ENCODE assay signal across 9 mouse cellular contexts in genomic region chr6:39376775-39377174, GRCm38 (mm10). TPM values are rescaled to one million over a fixed set of nuclear protein-coding genes. Genes with fewer than 3 reads are reported as not detected.
DNase-seq lines count a peak whose midpoint lies in the region; ATAC-seq and TF ChIP-seq lines count a peak whose summit lies in the region.
"Had no signal": no experiment of that assay in that cellular context is flagged by ENCODE, and none has a peak within 500 bp of the region (broad histone marks: within the 10 kb centered on the region; RNA-seq: fewer than 3 reads in every experiment).

No protein-coding gene starts in this region.

- peak overlapping the region; percentile 84 for H3K9ac ChIP-seq in kidney, postnatal 0 days (ENCODE audit: low read depth, low read length)
- H3K9ac ChIP-seq in hindbrain, embryonic 16.5 days (ENCODE audit: low read depth, low read length): peak overlapping the region; percentile 87
- H3K9ac ChIP-seq in midbrain, postnatal 0 days (replicated peaks; ENCODE audit: low read length, poor library complexity, severe bottlenecking): peak overlapping the region; percentile 83

- H3K4me3 ChIP-seq in kidney, postnatal 0 days (replicated peaks; ENCODE audit: low read depth, low read length): peak overlapping the region; percentile 91
- peak overlapping the region; percentile 88 for H3K4me3 ChIP-seq in embryonic facial prominence, embryonic 10.5 days
- H3K4me3 ChIP-seq in hindbrain, embryonic 16.5 days (ENCODE audit: low read length): peak overlapping the region; percentile 84
- H3K4me3 ChIP-seq in midbrain, postnatal 0 days (ENCODE audit: low read depth, low read length): peak overlapping the region; percentile 94

- no peaks in the 10 kb centered on the region for H3K27me3 ChIP-seq in kidney, postnatal 0 days (ENCODE audit: insufficient read depth, low read length)
- peaks cover 30% of the 10 kb centered on the region for H3K27me3 ChIP-seq in embryonic facial prominence, embryonic 10.5 days (replicated peaks; ENCODE audit: low read depth, poor library complexity, severe bottlenecking)
- peaks cover 5% of the 10 kb centered on the region for H3K27me3 ChIP-seq in hindbrain, embryonic 16.5 days (replicated peaks; ENCODE audit: control insufficient read depth, insufficient read depth, low read length)
- H3K27me3 ChIP-seq in midbrain, postnatal 0 days (ENCODE audit: insufficient read depth, low read length): no peaks in the 10 kb centered on the region

- DNase-seq in kidney, postnatal 0 days (ENCODE audit: low spot score): peak; percentile 30
- DNase-seq in kidney, adult 8-10 months: no peak
- DNase-seq in embryonic facial prominence, embryonic 10.5 days (ENCODE audit: low spot score): no peak
- DNase-seq in midbrain, postnatal 0 days (ENCODE audit: low spot score): no peak
- DNase-seq in layer of hippocampus, adult 9-11 months: no peak
- DNase-seq in ovary, postnatal 10 days (ENCODE audit: low spot score): no peak

- H3K4me1 ChIP-seq in kidney, postnatal 0 days (replicated peaks; ENCODE audit: insufficient read depth, low read length): no peaks in the 10 kb centered on the region
- peaks cover 40% of the 10 kb centered on the region for H3K4me1 ChIP-seq in embryonic facial prominence, embryonic 10.5 days
- H3K4me1 ChIP-seq in hindbrain, embryonic 16.5 days (ENCODE audit: control insufficient read depth, insufficient read depth, low read depth, low read length): peaks cover 12% of the 10 kb centered on the region
- 0 out of 2 replicates have a peak, but pooled peaks cover 5% of the 10 kb centered on the region for H3K4me1 ChIP-seq in midbrain, postnatal 0 days (ENCODE audit: insufficient read depth, low read length)

- no peak for TF ChIP-seq CTCF in kidney, postnatal 0 days (IDR thresholded peaks at IDR 0.05; ENCODE audit: low read depth)
- TF ChIP-seq CTCF in midbrain, postnatal 0 days (IDR thresholded peaks at IDR 0.05): no peak

- no peak for ATAC-seq in kidney, postnatal 0 days (replicated peaks; ENCODE audit: low FRiP score, low read depth)
- no peak for ATAC-seq in hindbrain, embryonic 16.5 days
- no peak for ATAC-seq in midbrain, postnatal 0 days (ENCODE audit: low FRiP score)
- ATAC-seq in monocyte, adult 5-6 weeks (replicated peaks; ENCODE audit: insufficient number of reproducible peaks, low FRiP score, low TSS enrichment, poor library complexity, severe bottlenecking): no peak

- 11% methylated on average over 9 of the region's 9 CpGs for WGBS in kidney, postnatal 0 days
- 26% methylated on average over 9 of the region's 9 CpGs for WGBS in embryonic facial prominence, embryonic 10.5 days
- WGBS in hindbrain, embryonic 16.5 days: 20% methylated on average over 9 of the region's 9 CpGs
- WGBS in midbrain, postnatal 0 days: 14% methylated on average over 9 of the region's 9 CpGs

- H3K9me3 ChIP-seq in kidney, postnatal 0 days (replicated peaks; ENCODE audit: low read length): no peaks in the 10 kb centered on the region
- no peaks in the 10 kb centered on the region for H3K9me3 ChIP-seq in embryonic facial prominence, embryonic 10.5 days
- no peaks in the 10 kb centered on the region for H3K9me3 ChIP-seq in hindbrain, embryonic 16.5 days (ENCODE audit: control insufficient read depth, low read length)
- H3K9me3 ChIP-seq in midbrain, postnatal 0 days (ENCODE audit: low read length): no peaks in the 10 kb centered on the region

- H3K27ac ChIP-seq in kidney, postnatal 0 days: no peak overlapping the region
- peak overlapping the region; percentile 91; the same call in 1 of the 2 replicates for H3K27ac ChIP-seq in embryonic facial prominence, embryonic 10.5 days (replicated peaks)
- 0 out of 2 replicates have a peak overlapping the region, but pooled peaks have one; percentile 42 for H3K27ac ChIP-seq in hindbrain, embryonic 16.5 days (ENCODE audit: low read depth, low read length)
- H3K27ac ChIP-seq in midbrain, postnatal 0 days (ENCODE audit: low read depth, low read length): no peak overlapping the region

- no peaks in the 10 kb centered on the region for H3K36me3 ChIP-seq in kidney, postnatal 0 days (ENCODE audit: insufficient read depth, low read length)
- H3K36me3 ChIP-seq in embryonic facial prominence, embryonic 10.5 days (replicated peaks): peaks cover 15% of the 10 kb centered on the region
- peaks cover 3% of the 10 kb centered on the region for H3K36me3 ChIP-seq in hindbrain, embryonic 16.5 days (ENCODE audit: control insufficient read depth, insufficient read depth, low read length)
- H3K36me3 ChIP-seq in midbrain, postnatal 0 days (ENCODE audit: insufficient read depth, low read length): no peaks in the 10 kb centered on the region

- peak overlapping the region; percentile 83 for H3K4me2 ChIP-seq in kidney, postnatal 0 days (ENCODE audit: low read length)
- peak overlapping the region; percentile 72 for H3K4me2 ChIP-seq in hindbrain, embryonic 16.5 days (ENCODE audit: low read length)
- H3K4me2 ChIP-seq in midbrain, postnatal 0 days (ENCODE audit: low read depth, low read length, poor library complexity, severe bottlenecking): peak overlapping the region; percentile 67

RNA-seq across cellular contexts. Expression of gene Slc37a3, which starts 0.7 kb away (rescaled TPM):
- polyA plus RNA-seq in kidney, postnatal 0 days (2015; fragmentation: Nextera tagmentation; extraction: Ambion mirVana): 46.8 and 57.3 TPM in 2 replicates
- 38.0 and 43.6 TPM in 2 replicates for polyA plus RNA-seq in embryonic facial prominence, embryonic 10.5 days (2016; fragmentation: Nextera tagmentation; extraction: Ambion mirVana)
- polyA plus RNA-seq in hindbrain, embryonic 16.5 days (2015; fragmentation: Nextera tagmentation; extraction: Ambion mirVana): 57.9 and 60.1 TPM in 2 replicates
- 38.1 and 46.8 TPM in 2 replicates for total RNA-seq in midbrain, postnatal 0 days (2014; rRNA removed)
- 54.6 and 55.4 TPM in 2 replicates for polyA plus RNA-seq in midbrain, postnatal 0 days (2015; fragmentation: Nextera tagmentation; extraction: Ambion mirVana)
- 33.9 to 44.5 TPM (median 42.6 TPM) in 3 replicates for total RNA-seq in monocyte, adult 5-6 weeks (2017)

RNA-seq across cellular contexts. Expression of gene Rab19, which starts 4.2 kb away (rescaled TPM):
- polyA plus RNA-seq in kidney, postnatal 0 days (2015; fragmentation: Nextera tagmentation; extraction: Ambion mirVana): 4.2 and 4.3 TPM in 2 replicates
- 0.74 and 0.87 TPM in 2 replicates for polyA plus RNA-seq in embryonic facial prominence, embryonic 10.5 days (2016; fragmentation: Nextera tagmentation; extraction: Ambion mirVana)
- polyA plus RNA-seq in hindbrain, embryonic 16.5 days (2015; fragmentation: Nextera tagmentation; extraction: Ambion mirVana): 0.13 and 0.35 TPM in 2 replicates
- 0.24 TPM in 1 of 2 replicates, not detected in the other for total RNA-seq in midbrain, postnatal 0 days (2014; rRNA removed)
- 0.25 TPM in 1 of 2 replicates, not detected in the other for polyA plus RNA-seq in midbrain, postnatal 0 days (2015; fragmentation: Nextera tagmentation; extraction: Ambion mirVana)
- total RNA-seq in monocyte, adult 5-6 weeks (2017): 28.5 to 54.8 TPM (median 44.2 TPM) in 3 replicates
- total RNA-seq: layer of hippocampus, adult 8-10 months had no signal

RNA-seq across cellular contexts. Expression of gene Mkrn1, which starts 43.5 kb away (rescaled TPM):
- 62.7 and 66.8 TPM in 2 replicates for polyA plus RNA-seq in kidney, postnatal 0 days (2015; fragmentation: Nextera tagmentation; extraction: Ambion mirVana)
- polyA plus RNA-seq in embryonic facial prominence, embryonic 10.5 days (2016; fragmentation: Nextera tagmentation; extraction: Ambion mirVana): 46.4 and 51.2 TPM in 2 replicates
- 237 and 243 TPM in 2 replicates for polyA plus RNA-seq in hindbrain, embryonic 16.5 days (2015; fragmentation: Nextera tagmentation; extraction: Ambion mirVana)
- total RNA-seq in midbrain, postnatal 0 days (2014; rRNA removed): 201 and 269 TPM in 2 replicates
- 232 and 238 TPM in 2 replicates for polyA plus RNA-seq in midbrain, postnatal 0 days (2015; fragmentation: Nextera tagmentation; extraction: Ambion mirVana)
- total RNA-seq in monocyte, adult 5-6 weeks (2017): 163 to 297 TPM (median 214 TPM) in 3 replicates

Comparison
In these comparisons a context has a peak if more than half of its experiments do, and no peak if none do; other contexts are left out.
1. H3K27ac ChIP-seq: peak in embryonic facial prominence, embryonic 10.5 days (single experiment) and hindbrain, embryonic 16.5 days (single experiment); none in kidney, postnatal 0 days (single experiment) and midbrain, postnatal 0 days (single experiment).
2. Peak in every context shown above with its lines, with median percentiles within 50 percentile points of each other: H3K4me2 ChIP-seq, H3K4me3 ChIP-seq and H3K9ac ChIP-seq.